Mouse (Mus musculus) heart, embryonic 16.5 days (tissue): Measurements from ENCODE around the gene Txndc11. TPM values are rescaled to one million over a fixed set of nuclear protein-coding genes. Genes with fewer than 3 reads are reported as not detected.
"Not testable (repeated sequence)": the region's sequence is repeated elsewhere in the genome, so short reads cannot be mapped to it uniquely, and the experiment has no call there.

ENCODE experiments used
- ATAC-seq: fragments of 200-750 bp; cut with Nextera tagmentation; replicated peaks from 2 replicates; pipeline ENCODE4 v1.8.0; 2017; ENCODE audit warnings: moderate number of reproducible peaks; ENCODE audit not compliant: insufficient read depth, low FRiP score; ENCODE audit errors: extremely low read depth
- H3K27ac ChIP-seq: fragments of 300-500 bp; sonication (generic); 2 replicates; pipeline ENCODE4 v1.5.1; 2014; ENCODE audit warnings: mild to moderate bottlenecking, low read length, control low read depth, moderate library complexity
- H3K27me3 ChIP-seq: fragments of 300-500 bp; sonication (generic); 2 replicates; pipeline ENCODE4 v1.6.1; 2014; ENCODE audit warnings: low read length, mixed read lengths; ENCODE audit not compliant: control insufficient read depth, insufficient read depth
- H3K36me3 ChIP-seq: fragments of 300-500 bp; sonication (generic); 2 replicates; pipeline ENCODE4 v1.6.1; 2014; ENCODE audit not compliant: control insufficient read depth, insufficient read depth
- H3K4me1 ChIP-seq: fragments of 300-500 bp; sonication (generic); 2 replicates; pipeline ENCODE4 v1.6.1; 2014; ENCODE audit warnings: low read length, mixed read lengths; ENCODE audit not compliant: control insufficient read depth, insufficient read depth
- H3K4me2 ChIP-seq: fragments of 300-500 bp; sonication (generic); 2 replicates; pipeline ENCODE4 v1.6.1; 2014; ENCODE audit warnings: low read depth, mild to moderate bottlenecking, control low read depth, low read length
- H3K4me3 ChIP-seq: fragments of 300-500 bp; sonication (generic); 2 replicates; pipeline ENCODE4 v1.5.1; 2014; ENCODE audit warnings: mild to moderate bottlenecking, control low read depth, low read length
- H3K9ac ChIP-seq: fragments of 300-500 bp; sonication (generic); 2 replicates; pipeline ENCODE4 v1.6.1; 2014; ENCODE audit warnings: low read length, control low read depth
- H3K9me3 ChIP-seq: fragments of 300-500 bp; sonication (generic); replicated peaks from 2 replicates; pipeline ENCODE4 v1.6.1; 2016; ENCODE audit warnings: low read length; ENCODE audit not compliant: control insufficient read depth
- WGBS: fragments of 180-500 bp; shearing (Covaris S2); extraction: QIAGEN DNeasy Blood & Tissue Kit; methylation state at CpG from one replicate; pipeline ENCODE4 v1.1.7; 2014; 5-methylcytosine and 5-hydroxymethylcytosine counted together
- polyA plus RNA-seq: library from polyadenylated mRNA; unstranded; fragments of >200 nt; fragmentation: Nextera tagmentation; extraction: Ambion mirVana; gene quantifications from 2 replicates; pipeline ENCODE4 v1.2.1, GENCODE M21; 2015

Gene Txndc11
- polyA plus RNA-seq, 1 experiment from 2014 or later = 29.6 TPM

DNA sequence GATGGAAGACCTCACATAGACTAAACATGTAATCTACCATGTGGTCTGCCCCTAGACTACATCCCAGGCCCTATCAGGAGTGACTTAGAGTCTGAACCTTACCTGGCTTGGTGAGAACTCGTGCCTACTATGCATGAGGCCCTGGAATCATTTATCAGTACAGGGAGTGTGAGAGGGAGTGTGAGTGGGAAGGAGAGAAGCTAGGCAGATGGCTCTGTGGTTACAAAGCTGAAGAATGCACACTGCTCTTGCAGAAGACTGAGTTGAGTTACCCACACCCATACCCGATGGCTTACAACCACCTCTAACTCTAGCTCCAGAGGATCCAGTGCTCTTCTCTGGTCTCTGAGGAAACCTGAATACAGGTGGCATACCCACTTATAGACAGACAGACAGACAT, 32.0 kb upstream of the Txndc11 start:
- no peaks in the 10 kb centered on the region for H3K27me3 ChIP-seq
- H3K36me3 ChIP-seq = peaks cover 14% of the 10 kb centered on the region
- H3K4me3 ChIP-seq = no peak overlapping the region
- 0 out of 2 replicates have a peak, but pooled peaks cover 3% of the 10 kb centered on the region for H3K4me1 ChIP-seq
- 73% methylated on average over 2 of the region's 2 CpGs for WGBS
- H3K4me2 ChIP-seq = no peak overlapping the region
- no peaks in the 10 kb centered on the region for H3K9me3 ChIP-seq
- H3K9ac ChIP-seq = no peak overlapping the region
- no peak overlapping the region for H3K27ac ChIP-seq
- no peak for ATAC-seq

DNA sequence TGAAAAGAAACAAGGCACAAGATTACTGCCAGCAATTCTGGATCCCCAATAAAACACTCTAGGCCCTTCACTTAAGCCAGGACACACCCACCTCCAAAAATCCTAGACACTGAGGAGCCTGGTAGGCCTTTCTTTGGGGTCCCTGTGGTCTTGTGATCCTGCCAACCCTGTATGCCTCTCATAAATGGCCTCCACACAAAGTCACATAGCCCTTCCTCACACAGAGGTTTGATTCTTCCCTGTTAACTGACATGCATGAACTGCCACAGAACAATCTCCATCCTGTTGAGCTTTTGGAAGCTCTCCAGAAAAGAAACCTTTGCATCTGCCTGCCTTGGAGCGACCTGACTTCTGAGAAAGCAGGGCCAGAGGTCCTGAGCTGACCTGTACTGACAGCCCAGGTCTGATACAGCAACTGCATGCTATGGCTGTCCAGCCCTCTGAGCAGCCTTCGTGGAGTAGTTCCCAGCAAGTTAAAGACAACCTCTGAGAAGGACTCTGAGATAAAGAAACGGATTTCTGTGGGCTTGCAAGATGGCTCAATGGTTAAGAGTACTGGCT, 30.3 kb upstream of the Txndc11 start:
- no peaks in the 10 kb centered on the region for H3K27me3 ChIP-seq
- WGBS = 59% methylated on average over 3 of the region's 3 CpGs
- H3K9ac ChIP-seq = no peak overlapping the region
- H3K9me3 ChIP-seq = no peaks in the 10 kb centered on the region
- no peak overlapping the region for H3K27ac ChIP-seq
- peaks cover 14% of the 10 kb centered on the region for H3K36me3 ChIP-seq
- no peak overlapping the region for H3K4me3 ChIP-seq
- no peak overlapping the region for H3K4me2 ChIP-seq
- 0 out of 2 replicates have a peak, but pooled peaks cover 3% of the 10 kb centered on the region for H3K4me1 ChIP-seq
- ATAC-seq = no peak

DNA sequence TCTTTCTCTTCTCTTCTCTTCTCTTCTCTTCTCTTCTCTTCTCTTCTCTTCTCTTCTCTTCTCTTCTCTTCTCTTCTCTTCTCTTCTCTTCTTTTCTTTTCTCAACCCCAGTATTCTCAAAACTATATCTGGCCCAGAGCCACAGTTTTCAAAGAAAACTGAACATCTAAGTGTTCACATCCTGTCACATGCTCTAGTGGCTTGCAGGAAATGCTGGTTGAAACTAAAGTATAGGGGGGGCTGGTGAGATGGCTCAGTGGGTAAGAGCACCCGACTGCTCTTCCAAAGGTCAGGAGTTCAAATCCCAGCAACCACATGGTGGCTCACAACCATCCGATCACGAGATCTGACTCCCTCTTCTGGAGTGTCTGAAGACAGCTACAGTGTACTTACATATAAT, 23.3 kb upstream of the Txndc11 start:
- not testable (repeated sequence) for H3K9ac ChIP-seq, ATAC-seq, H3K4me2 ChIP-seq, H3K4me1 ChIP-seq, H3K27ac ChIP-seq, H3K4me3 ChIP-seq, H3K27me3 ChIP-seq, H3K9me3 ChIP-seq
- 28% methylated on average over 1 of the region's 3 CpGs for WGBS
- peaks cover 47% of the 10 kb centered on the region for H3K36me3 ChIP-seq

DNA sequence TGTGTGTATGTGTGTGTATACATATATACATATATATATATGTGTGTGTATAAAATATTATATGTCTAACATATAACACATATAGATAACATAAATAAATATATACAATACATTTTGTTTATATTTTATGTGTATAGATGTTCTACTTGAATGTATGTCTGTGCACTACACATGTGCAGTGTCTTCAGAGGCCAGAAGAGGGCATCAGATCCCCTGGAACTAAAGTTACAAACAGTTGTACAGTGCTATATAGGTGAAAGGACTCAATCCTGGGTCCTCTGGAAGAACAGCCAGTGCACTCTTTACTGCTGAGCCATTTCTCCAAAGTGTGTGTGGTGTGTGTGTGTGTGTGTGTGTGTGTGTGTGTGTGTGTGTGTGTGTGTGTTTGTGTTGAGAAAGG, 20.1 kb upstream of the Txndc11 start:
- H3K36me3 ChIP-seq = peaks cover 50% of the 10 kb centered on the region

DNA sequence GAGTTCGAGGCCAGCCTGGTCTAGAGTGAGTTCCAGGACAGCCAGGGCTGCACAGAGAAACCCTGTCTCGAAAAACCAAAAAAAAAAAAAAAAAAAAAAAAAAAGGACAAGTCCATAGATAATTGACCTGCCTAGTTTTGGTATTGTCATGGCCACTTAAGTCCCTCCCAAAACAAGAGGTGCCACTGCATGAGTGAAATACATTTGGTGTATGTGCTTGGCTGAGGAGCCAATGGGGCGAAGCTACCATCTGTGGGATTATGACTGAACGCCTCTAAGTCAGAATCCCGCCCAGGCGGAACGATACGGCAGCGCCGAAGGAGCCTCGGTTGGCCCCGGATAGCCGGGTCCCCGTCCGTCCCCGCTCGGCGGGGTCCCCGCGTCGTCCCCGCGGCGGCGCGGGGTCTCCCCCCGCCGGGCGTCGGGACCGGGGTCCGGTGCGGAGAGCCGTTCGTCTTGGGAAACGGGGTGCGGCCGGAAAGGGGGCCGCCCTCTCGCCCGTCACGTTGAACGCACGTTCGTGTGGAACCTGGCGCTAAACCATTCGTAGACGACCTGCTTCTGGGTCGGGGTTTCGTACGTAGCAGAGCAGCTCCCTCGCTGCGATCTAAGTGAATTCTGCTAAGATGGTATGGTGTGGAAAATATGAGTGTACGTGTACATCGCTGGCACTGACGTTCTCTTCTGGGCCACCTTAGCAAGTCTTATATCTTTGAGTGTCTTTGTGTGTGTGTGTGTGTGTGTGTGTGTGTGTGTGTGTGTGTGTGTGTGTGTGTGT, 9.4 kb upstream of the Txndc11 start:
- H3K36me3 ChIP-seq = peaks cover 44% of the 10 kb centered on the region
- H3K4me2 ChIP-seq, H3K4me1 ChIP-seq, ATAC-seq, H3K27ac ChIP-seq, H3K9ac ChIP-seq, H3K9me3 ChIP-seq, H3K27me3 ChIP-seq, H3K4me3 ChIP-seq: not testable (repeated sequence)
- WGBS = 20% methylated on average over 54 of the region's 56 CpGs

More for the DNA sequence above, 20.1 kb upstream of the Txndc11 start:
- H3K4me2 ChIP-seq = no peak overlapping the region
- H3K4me3 ChIP-seq = no peak overlapping the region
- no peaks in the 10 kb centered on the region for H3K9me3 ChIP-seq
- ATAC-seq = no peak
- no peak overlapping the region for H3K9ac ChIP-seq
- no peak overlapping the region for H3K27ac ChIP-seq
- no peaks in the 10 kb centered on the region for H3K27me3 ChIP-seq
- H3K4me1 ChIP-seq = no peaks in the 10 kb centered on the region

DNA sequence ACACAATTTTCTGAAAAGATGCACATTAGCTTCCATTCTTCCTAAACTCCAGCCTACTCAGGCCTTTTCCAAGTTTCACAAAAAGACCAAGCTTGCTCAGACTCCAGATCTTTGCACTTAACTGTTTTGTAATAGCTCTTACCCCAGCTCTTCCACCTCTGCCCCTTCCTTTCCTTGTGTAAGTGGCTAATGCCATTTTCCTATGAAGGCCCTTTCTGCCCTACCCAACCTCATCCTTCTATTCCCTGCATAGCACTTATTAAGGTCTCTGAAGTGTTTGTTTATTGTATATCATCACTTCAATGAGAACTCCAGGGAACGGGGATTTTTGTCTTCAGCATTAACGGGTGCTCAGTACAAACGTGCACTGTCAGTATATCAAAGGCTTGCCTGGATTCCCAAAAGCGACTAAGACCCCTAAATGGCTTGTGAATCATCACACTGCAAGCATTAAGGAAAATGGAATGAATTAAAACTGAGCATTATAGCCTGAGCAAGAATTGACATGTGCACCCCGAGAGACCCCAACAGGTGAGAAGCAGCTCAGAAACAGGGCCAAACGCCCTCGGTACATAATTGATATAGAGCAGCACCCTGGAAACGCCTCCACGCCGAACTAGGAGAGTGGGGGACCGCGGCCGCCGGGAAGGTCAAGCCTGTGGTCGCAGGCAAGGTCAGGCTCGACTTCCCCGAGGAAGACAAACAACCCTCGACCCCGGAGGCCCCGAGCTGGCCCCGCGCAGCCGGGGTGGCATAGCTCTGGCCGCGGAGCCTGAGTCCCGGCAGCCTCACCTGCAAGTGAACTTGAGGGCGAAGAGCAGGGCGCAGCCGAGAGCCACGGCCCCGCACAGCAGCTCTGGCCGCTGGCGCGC, 738 bp downstream of the Txndc11 start:
- Histone ChIP-seq H3K4me1 (peaks cover 25% of the 10 kb centered on the region), H3K9me3 (no peaks in the 10 kb centered on the region), H3K27ac (peak overlapping the region; percentile 93), H3K4me3 (peak overlapping the region; percentile 75), H3K9ac (peak overlapping the region; percentile 96), H3K4me2 (peak overlapping the region; percentile 86), H3K36me3 (peaks cover 9% of the 10 kb centered on the region), H3K27me3 (no peaks in the 10 kb centered on the region)
- peak; percentile 11 for ATAC-seq
- WGBS = under 1% methylated on average over 34 of the region's 34 CpGs

DNA sequence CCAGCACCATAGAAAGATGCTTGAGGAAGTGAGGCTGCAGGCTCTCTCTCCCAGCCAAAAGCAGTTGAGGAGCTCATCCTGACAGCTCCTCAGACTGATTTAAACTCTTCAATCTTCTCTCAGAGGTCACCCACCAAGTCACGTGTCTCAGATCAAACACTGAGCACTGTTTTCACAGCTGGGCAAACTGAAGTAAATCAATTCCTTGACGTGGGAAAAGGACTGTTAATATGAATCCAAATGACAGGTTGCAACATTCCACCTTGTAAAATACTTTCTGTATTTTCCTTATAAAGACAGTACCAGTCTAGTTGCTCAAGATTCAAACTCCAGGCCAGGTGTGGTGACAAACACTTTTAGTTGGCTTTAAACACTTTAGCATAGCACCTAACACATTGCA, 1.6 kb downstream of the Txndc11 start:
- H3K4me2 ChIP-seq = peak overlapping the region; percentile 86
- peaks cover 14% of the 10 kb centered on the region for H3K36me3 ChIP-seq
- no peaks in the 10 kb centered on the region for H3K27me3 ChIP-seq
- no peak for ATAC-seq
- peak overlapping the region; percentile 96 for H3K9ac ChIP-seq
- 6% methylated on average over 2 of the region's 2 CpGs for WGBS
- no peak overlapping the region for H3K27ac ChIP-seq
- peaks cover 25% of the 10 kb centered on the region for H3K4me1 ChIP-seq
- peak overlapping the region; percentile 75 for H3K4me3 ChIP-seq
- H3K9me3 ChIP-seq = no peaks in the 10 kb centered on the region

DNA sequence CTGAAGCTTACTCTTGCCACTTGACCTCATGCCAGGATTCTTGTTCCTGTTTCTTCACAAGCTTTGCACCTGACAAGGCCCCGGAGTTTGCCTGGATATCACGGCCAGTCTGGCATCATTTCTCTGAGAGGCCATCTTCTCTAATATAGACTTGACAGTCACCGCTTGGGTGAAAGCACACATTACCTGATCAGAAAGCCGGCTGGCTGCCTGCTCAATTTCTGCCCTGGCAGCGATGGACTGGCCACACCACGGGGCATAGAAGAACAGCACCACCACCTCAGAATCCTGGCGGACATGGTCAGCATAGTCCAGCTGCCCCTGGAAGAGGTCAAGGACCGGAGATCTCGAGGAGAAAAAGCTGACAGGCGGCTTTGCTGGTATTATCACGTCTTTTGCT, 6.1 kb downstream of the Txndc11 start:
- 81% methylated on average over 11 of the region's 11 CpGs for WGBS
- no peak for ATAC-seq
- Histone ChIP-seq H3K4me1 (peaks cover 18% of the 10 kb centered on the region), H3K36me3 (peaks cover 19% of the 10 kb centered on the region; the same call in 1 of the 2 replicates), H3K4me2 (no peak overlapping the region), H3K27me3 (no peaks in the 10 kb centered on the region), H3K9me3 (no peaks in the 10 kb centered on the region), H3K27ac (no peak overlapping the region), H3K4me3 (no peak overlapping the region), H3K9ac (no peak overlapping the region)

DNA sequence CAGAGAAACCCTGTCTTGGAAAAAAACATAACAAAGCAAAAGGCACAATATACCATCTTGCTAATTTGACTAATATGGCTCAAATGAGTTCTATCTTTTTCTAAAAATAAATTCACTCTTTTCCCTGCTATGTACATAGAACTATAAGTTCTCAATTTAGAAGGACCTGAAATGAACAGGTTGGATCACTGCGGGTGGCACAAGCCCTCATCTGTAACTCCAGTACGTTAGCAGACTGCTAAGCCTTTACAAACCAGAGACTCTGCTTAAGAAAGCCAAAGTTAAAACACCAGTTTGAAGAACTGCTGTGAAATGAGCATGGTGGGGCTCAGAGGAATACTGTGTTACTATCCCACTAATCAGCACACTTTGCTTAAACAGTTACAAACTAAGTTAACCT, 9.1 kb downstream of the Txndc11 start:
- Histone ChIP-seq H3K9me3 (no peaks in the 10 kb centered on the region), H3K4me1 (0 out of 2 replicates have a peak, but pooled peaks cover under 1% of the 10 kb centered on the region), H3K27ac (no peak overlapping the region), H3K9ac (no peak overlapping the region), H3K36me3 (peaks cover 21% of the 10 kb centered on the region; the same call in 1 of the 2 replicates), H3K27me3 (no peaks in the 10 kb centered on the region), H3K4me2 (no peak overlapping the region), H3K4me3 (no peak overlapping the region)
- ATAC-seq = no peak
- WGBS = 93% methylated on average over 2 of the region's 2 CpGs
